Mouse (Mus musculus) midbrain, postnatal 0 days (tissue): ENCODE data around the gene Pard3b. TPM values are rescaled to one million over a fixed set of nuclear protein-coding genes. Genes with fewer than 3 reads are reported as not detected.

ENCODE experiments used
- ATAC-seq: fragments of 200-750 bp; cut with Nextera tagmentation; 2 replicates; pipeline ENCODE4 v1.8.0; 2017; ENCODE audit warnings: moderate number of reproducible peaks, mild to moderate bottlenecking, moderate TSS enrichment, moderate library complexity; ENCODE audit not compliant: low FRiP score
- DNase-seq: peaks from one replicate; pipeline ENCODE4 v3.0.0-alpha.2; 2015; ENCODE audit warnings: low spot score
- H3K27ac ChIP-seq: fragments of 300-500 bp; sonication (generic); 2 replicates; pipeline ENCODE4 v1.5.1; 2014; ENCODE audit warnings: low read depth, mild to moderate bottlenecking, low read length, mixed read lengths
- H3K27me3 ChIP-seq: fragments of 300-500 bp; sonication (generic); 2 replicates; pipeline ENCODE4 v1.6.1; 2014; ENCODE audit warnings: low read length, control low read depth, mixed read lengths; ENCODE audit not compliant: insufficient read depth
- H3K36me3 ChIP-seq: fragments of 300-500 bp; sonication (generic); 2 replicates; pipeline ENCODE4 v1.6.1; 2014; ENCODE audit warnings: low read length, control low read depth, mixed read lengths; ENCODE audit not compliant: insufficient read depth
- H3K4me1 ChIP-seq: fragments of 300-500 bp; sonication (generic); 2 replicates; pipeline ENCODE4 v1.6.1; 2014; ENCODE audit warnings: mild to moderate bottlenecking, control low read depth, antibody characterized with exemption, low read length, mixed read lengths; ENCODE audit not compliant: insufficient read depth
- H3K4me2 ChIP-seq: fragments of 300-500 bp; sonication (generic); 2 replicates; pipeline ENCODE4 v1.6.1; 2014; ENCODE audit warnings: low read depth, mild to moderate bottlenecking, low read length, mixed read lengths; ENCODE audit not compliant: poor library complexity, severe bottlenecking
- H3K4me3 ChIP-seq: fragments of 300-500 bp; sonication (generic); 2 replicates; pipeline ENCODE4 v1.5.1; 2014; ENCODE audit warnings: low read depth, mild to moderate bottlenecking, low read length, moderate library complexity
- H3K9ac ChIP-seq: fragments of 300-500 bp; sonication (generic); replicated peaks from 2 replicates; pipeline ENCODE4 v1.6.1; 2014; ENCODE audit warnings: mild to moderate bottlenecking, low read length, moderate library complexity, mixed read lengths; ENCODE audit not compliant: poor library complexity, severe bottlenecking
- H3K9me3 ChIP-seq: fragments of 300-500 bp; sonication (generic); 2 replicates; pipeline ENCODE4 v1.6.1; 2016; ENCODE audit warnings: low read length, control low read depth
- CTCF ChIP-seq: IDR thresholded peaks from 2 replicates; pipeline ENCODE4 v1.5.1; 2016; ENCODE audit warnings: antibody characterized with exemption, mild to moderate bottlenecking
- WGBS: fragments of 180-500 bp; shearing (Covaris S2); extraction: QIAGEN DNeasy Blood & Tissue Kit; methylation state at CpG from one replicate; pipeline ENCODE4 v1.1.7; 2014; 5-methylcytosine and 5-hydroxymethylcytosine counted together
- polyA plus RNA-seq: library from polyadenylated mRNA; unstranded; fragments of >200 nt; fragmentation: Nextera tagmentation; extraction: Ambion mirVana; gene quantifications from 2 replicates; pipeline ENCODE4 v1.2.1, GENCODE M21; 2015
- total RNA-seq: library from RNA; depleted of rRNA; stranded (reverse); fragments of >200 nt; gene quantifications from 2 replicates; pipeline ENCODE4 v1.2.3, GENCODE M21; 2014

Gene Pard3b
- total and polyA plus RNA-seq, 2 experiments from 2014 or later = 5.3 to 7.0 TPM

DNA sequence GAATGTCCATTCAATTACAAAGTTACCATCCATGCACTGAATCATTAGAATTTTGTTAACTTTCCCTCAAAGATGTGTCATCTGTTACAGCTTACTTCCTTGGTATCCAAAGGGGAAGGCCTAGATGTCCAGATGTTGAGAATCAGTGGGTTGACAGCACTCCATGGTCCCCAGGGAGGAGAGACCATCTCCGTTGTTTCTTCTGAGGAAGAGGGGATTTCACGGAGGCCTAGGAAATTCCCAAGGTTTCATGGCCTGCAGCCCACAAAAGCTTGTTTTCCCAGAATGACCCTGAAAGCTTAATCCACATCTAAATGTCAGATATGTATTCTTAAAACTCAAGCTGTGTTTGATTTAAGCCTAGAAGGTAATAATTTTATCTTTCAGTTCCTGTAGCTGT is 884.1 kb downstream of the Pard3b start:
- Histone ChIP-seq H3K4me1 (no peaks in the 10 kb centered on the region), H3K9ac (no peak overlapping the region), H3K27ac (no peak overlapping the region), H3K9me3 (no peaks in the 10 kb centered on the region), H3K36me3 (no peaks in the 10 kb centered on the region), H3K27me3 (no peaks in the 10 kb centered on the region), H3K4me3 (no peak overlapping the region), H3K4me2 (no peak overlapping the region)
- WGBS = 52% methylated on average over 2 of the region's 2 CpGs
- ATAC-seq (no peak), DNase-seq (no peak)
- TF ChIP-seq CTCF = no peak

DNA sequence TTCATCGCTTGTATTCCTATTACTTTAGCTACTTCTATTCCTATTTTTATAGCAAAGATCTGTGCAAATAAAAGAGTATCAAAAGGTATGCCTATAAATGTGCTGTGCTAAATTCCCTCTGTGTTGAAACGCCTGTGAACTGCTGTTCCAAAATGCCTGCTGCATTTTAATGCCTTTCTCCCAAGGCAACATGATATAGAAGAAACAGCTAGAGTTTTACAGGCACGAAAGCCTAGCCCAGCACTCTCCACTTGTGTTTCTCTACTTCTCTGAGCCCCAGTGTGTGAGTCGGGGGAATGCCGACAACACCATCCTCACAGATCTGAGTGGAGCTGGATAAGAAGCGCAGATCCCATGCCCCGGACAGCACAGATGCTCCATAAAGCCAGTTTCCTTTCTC is 889.2 kb downstream of the Pard3b start:
- Histone ChIP-seq H3K36me3 (no peaks in the 10 kb centered on the region), H3K9ac (no peak overlapping the region), H3K27me3 (no peaks in the 10 kb centered on the region), H3K27ac (no peak overlapping the region), H3K4me3 (no peak overlapping the region), H3K9me3 (no peaks in the 10 kb centered on the region), H3K4me2 (no peak overlapping the region), H3K4me1 (no peaks in the 10 kb centered on the region)
- TF ChIP-seq CTCF = no peak
- ATAC-seq = no peak
- DNase-seq = no peak
- WGBS = 43% methylated on average over 7 of the region's 7 CpGs

DNA sequence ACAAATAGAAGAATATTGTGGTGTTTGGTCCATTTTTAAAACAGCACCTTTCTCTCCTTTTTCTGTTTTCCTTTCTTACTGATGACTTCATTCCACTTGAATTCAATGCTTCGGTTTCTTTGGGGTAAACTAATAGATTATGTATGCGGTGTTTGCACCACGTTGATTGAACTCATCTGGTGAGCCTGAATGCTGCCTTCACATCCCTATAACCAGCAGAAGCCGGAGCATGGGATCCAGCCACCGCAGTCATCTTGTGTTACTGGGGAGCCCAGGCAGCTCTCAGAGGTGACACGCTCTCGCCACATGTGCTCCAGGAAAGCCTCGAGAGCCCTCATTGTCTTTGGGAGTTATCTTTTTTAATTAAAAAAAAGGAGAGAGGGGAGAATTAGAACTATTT is 891.3 kb downstream of the Pard3b start:
- no peak overlapping the region for H3K4me2 ChIP-seq
- H3K4me1 ChIP-seq = no peaks in the 10 kb centered on the region
- 62% methylated on average over 8 of the region's 8 CpGs for WGBS
- H3K27me3 ChIP-seq = no peaks in the 10 kb centered on the region
- no peaks in the 10 kb centered on the region for H3K9me3 ChIP-seq
- no peaks in the 10 kb centered on the region for H3K36me3 ChIP-seq
- DNase-seq = no peak
- ATAC-seq = no peak
- no peak for TF ChIP-seq CTCF
- no peak overlapping the region for H3K4me3 ChIP-seq
- H3K27ac ChIP-seq = no peak overlapping the region
- no peak overlapping the region for H3K9ac ChIP-seq

DNA sequence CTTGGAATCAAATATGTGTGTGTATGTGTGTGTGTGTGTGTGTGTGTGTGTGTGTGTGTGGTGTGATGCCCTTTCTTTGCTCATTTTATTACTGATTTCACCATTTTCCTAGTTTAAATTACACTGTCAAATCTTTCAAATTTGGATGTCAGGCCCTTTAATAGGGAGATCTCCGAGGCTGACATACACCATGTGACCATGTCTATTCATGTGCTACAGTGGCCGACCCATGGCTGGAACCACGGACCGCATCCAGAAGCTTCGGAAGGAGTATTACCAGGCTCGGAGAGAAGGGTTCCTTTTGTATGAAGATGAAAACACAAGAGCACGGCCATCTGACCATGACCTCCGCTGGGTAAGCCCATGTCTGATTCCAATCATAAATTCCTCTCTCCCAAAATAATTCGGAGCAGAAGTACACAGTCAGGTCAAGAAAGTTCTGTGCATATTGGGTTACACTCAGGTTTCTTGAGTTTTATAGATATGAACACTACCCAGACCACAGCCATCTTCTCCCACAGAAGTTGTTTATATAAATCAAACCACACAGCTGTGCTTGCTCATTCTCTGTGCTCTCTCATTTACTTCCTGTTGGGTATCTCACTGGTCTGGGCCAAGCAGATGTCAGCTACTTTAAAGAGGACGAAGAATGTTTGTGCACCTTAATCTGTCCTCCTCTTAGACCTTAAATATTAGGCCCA is 894.0 kb downstream of the Pard3b start:
- no peak overlapping the region for H3K9ac ChIP-seq
- TF ChIP-seq CTCF = no peak
- no peaks in the 10 kb centered on the region for H3K27me3 ChIP-seq
- no peak overlapping the region for H3K4me3 ChIP-seq
- H3K4me1 ChIP-seq = no peaks in the 10 kb centered on the region
- no peak overlapping the region for H3K27ac ChIP-seq
- 92% methylated on average over 10 of the region's 10 CpGs for WGBS
- DNase-seq (no peak), ATAC-seq (no peak)
- no peaks in the 10 kb centered on the region for H3K9me3 ChIP-seq
- no peaks in the 10 kb centered on the region for H3K36me3 ChIP-seq
- no peak overlapping the region for H3K4me2 ChIP-seq

DNA sequence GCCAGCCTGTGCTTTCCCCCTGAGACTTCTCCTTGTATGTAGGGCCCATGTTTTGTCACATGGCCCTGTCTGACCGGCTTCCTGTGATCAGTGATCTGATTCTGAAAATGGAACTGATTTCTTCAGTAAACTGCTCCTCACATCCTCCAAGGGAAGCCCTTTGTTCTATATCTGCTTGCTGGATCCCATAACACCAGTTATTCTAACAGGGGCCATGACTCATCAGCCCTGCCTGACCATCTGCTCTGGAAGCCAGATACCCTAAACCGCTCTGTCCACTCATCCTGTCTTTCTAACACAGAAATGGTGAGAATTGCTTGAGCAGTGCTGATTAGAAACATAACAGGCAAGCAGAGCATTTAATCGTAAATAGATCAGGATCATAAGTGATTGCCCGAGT is 910.3 kb downstream of the Pard3b start:
- no peaks in the 10 kb centered on the region for H3K36me3 ChIP-seq
- no peak overlapping the region for H3K27ac ChIP-seq
- H3K4me3 ChIP-seq = no peak overlapping the region
- no peaks in the 10 kb centered on the region for H3K27me3 ChIP-seq
- DNase-seq (no peak), ATAC-seq (no peak)
- no peak overlapping the region for H3K4me2 ChIP-seq
- H3K9me3 ChIP-seq = no peaks in the 10 kb centered on the region
- H3K4me1 ChIP-seq = no peaks in the 10 kb centered on the region
- WGBS = 93% methylated on average over 4 of the region's 4 CpGs
- TF ChIP-seq CTCF = no peak
- H3K9ac ChIP-seq = no peak overlapping the region

DNA sequence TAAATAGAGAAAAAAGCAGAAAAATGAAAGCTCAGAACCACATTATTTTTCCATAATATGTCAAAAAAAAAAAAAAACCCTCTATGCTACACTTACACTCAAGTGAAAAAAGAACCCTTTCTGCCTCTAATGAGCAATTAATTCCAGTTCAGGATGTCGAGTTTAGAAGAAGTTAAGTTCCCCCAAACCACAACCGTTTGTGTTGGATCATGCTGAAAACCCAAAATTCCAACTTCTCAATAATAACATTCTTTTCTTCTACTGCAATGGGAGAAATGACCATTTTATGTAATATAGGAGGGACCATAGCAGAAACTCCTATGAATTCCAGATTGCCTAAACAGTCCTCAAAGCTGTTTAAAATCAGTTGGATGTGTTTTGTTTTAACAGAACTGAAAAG is 911.9 kb downstream of the Pard3b start:
- DNase-seq (no peak), ATAC-seq (no peak)
- Histone ChIP-seq H3K4me3 (no peak overlapping the region), H3K4me1 (no peaks in the 10 kb centered on the region), H3K9ac (no peak overlapping the region), H3K9me3 (no peaks in the 10 kb centered on the region), H3K4me2 (no peak overlapping the region), H3K27me3 (no peaks in the 10 kb centered on the region), H3K36me3 (no peaks in the 10 kb centered on the region), H3K27ac (no peak overlapping the region)
- 76% methylated on average over 2 of the region's 2 CpGs for WGBS
- TF ChIP-seq CTCF = no peak
